Mouse (Mus musculus) small intestine, adult 2 months (tissue): ENCODE results near the gene Mprip.

Experiments
- CTCF ChIP-seq: fragments of 200-500 bp; IDR thresholded peaks from 2 replicates; pipeline ENCODE4 v1.5.1; 2012; ENCODE audit warnings: low read depth, mild to moderate bottlenecking, control low read depth, inconsistent platforms, low read length, moderate library complexity, mixed read lengths; ENCODE audit not compliant: insufficient replicate concordance, insufficient read length; ENCODE audit errors: extremely low read depth
- POLR2A ChIP-seq: fragments of 200-500 bp; IDR thresholded peaks from 2 replicates; pipeline ENCODE4 v1.6.1; 2012; ENCODE audit warnings: low read depth, mild to moderate bottlenecking, control low read depth, inconsistent platforms, low read length, moderate library complexity

DNA sequence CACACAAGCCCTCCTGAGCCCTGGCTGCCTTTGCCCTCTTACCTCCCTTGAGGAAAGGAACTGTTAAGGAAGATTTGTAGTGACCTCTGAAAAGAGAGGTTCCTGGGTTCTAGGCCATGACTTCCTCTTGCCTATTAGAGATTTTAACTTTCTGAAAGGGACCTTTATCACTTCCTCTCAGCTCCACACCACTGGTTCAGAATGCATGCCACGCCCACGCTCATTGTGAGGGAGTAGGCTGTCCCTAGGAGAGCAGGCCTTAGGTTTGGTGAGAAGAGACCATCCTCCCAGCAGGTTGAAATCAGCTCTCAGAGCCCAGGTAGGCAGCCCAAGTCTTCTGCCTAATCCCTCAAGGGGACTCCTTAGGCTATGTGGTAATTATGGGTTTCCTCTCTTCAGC is 78.9 kb downstream of the Mprip start:
- TF ChIP-seq CTCF (no peak), POLR2A (no peak)
